8 mouse cellular contexts compared by ENCODE assay signal in the genomic region with DNA sequence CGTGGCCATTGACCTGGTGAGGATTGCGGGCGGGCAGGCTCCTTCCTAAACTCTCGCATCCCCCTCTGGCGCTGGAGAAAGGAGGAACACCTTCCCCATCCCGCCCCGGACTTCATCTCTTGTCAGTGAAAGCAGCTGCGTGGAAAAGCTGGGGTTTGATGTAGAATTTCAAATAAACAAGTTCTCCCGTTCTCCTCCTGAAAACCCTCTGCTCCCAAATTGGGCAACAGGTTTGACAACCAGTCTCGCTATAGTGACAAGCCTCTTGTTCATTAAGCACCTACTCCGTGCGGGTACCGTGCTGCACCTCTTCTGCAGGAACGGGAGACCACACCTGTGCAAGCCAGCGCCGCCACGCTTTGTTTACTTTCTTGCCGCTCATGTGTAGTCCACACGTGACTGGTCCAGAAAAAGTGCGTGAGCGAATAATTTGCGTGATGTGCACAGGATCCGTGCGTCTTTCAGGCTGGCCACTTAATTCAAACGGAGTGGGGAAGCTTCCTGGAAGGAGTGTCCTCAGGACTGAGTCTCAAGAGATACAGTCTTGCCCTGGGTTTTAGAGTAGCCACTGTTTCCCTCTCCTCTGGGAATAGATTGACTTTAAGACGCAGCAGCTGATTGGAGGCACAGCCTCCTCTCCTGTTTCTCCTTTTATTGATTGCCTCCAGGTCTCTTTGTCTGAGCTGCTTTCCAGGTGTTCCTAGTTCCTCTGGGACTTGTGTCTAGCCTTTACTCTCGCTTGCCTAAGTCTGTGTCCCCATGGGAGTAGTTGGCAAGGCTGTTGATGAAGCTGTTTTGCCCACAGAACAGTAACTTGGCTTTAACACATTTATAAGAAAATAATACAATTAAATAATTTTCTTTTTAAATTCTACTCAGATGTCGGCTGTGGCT. TPM values are rescaled to one million over a fixed set of nuclear protein-coding genes. Genes with fewer than 3 reads are reported as not detected.
A peak's percentile ranks its signal among the peaks of the same experiment; 100 is the strongest.
DNase-seq lines count a peak whose midpoint lies in the region; ATAC-seq and TF ChIP-seq lines count a peak whose summit lies in the region.

No protein-coding gene starts in this region.

- peak overlapping the region; percentile 95 for H3K4me2 ChIP-seq in hindbrain, postnatal 0 days (ENCODE audit: low read depth, low read length)
- H3K4me2 ChIP-seq in midbrain, embryonic 14.5 days (ENCODE audit: low read length): peak overlapping the region; percentile 94

- H3K9ac ChIP-seq in hindbrain, postnatal 0 days (replicated peaks; ENCODE audit: low read length): peak overlapping the region; percentile 43
- H3K9ac ChIP-seq in midbrain, embryonic 14.5 days (replicated peaks; ENCODE audit: low read length): peak overlapping the region; percentile 47

- peaks cover 14% of the 10 kb centered on the region for H3K27me3 ChIP-seq in hindbrain, postnatal 0 days (ENCODE audit: insufficient read depth, low read length)
- H3K27me3 ChIP-seq in midbrain, embryonic 14.5 days (ENCODE audit: control insufficient read depth, insufficient read depth, low read length): peaks cover 28% of the 10 kb centered on the region

- no peaks in the 10 kb centered on the region for H3K36me3 ChIP-seq in hindbrain, postnatal 0 days (ENCODE audit: insufficient read depth, low read length)
- H3K36me3 ChIP-seq in midbrain, embryonic 14.5 days (ENCODE audit: control insufficient read depth, insufficient read depth, low read length): no peaks in the 10 kb centered on the region

- H3K9me3 ChIP-seq in hindbrain, postnatal 0 days (ENCODE audit: low read length): no peaks in the 10 kb centered on the region
- H3K9me3 ChIP-seq in midbrain, embryonic 14.5 days (ENCODE audit: control insufficient read depth, low read length): no peaks in the 10 kb centered on the region

- H3K4me3 ChIP-seq in layer of hippocampus, adult 2 months: peak overlapping the region; percentile 61
- peak overlapping the region; percentile 59 for H3K4me3 ChIP-seq in hindbrain, postnatal 0 days (ENCODE audit: low read length)
- H3K4me3 ChIP-seq in midbrain, embryonic 14.5 days (replicated peaks; ENCODE audit: low read depth, low read length): peak overlapping the region; percentile 47

- H3K27ac ChIP-seq in layer of hippocampus, adult 2 months: no peak overlapping the region
- no peak overlapping the region for H3K27ac ChIP-seq in hindbrain, postnatal 0 days
- no peak overlapping the region for H3K27ac ChIP-seq in midbrain, embryonic 14.5 days (replicated peaks; ENCODE audit: low read depth, low read length)

- intact Hi-C loops in left cerebral cortex, postnatal 36 days (cut with DNase I): loop anchor here (5.0 kb wide), 2 partner anchors 45 to 410 kb away; no protein-coding TSS in a partner anchor

- 0 out of 2 replicates have a peak, but pooled peaks have one; percentile 24 for ATAC-seq in hindbrain, postnatal 0 days
- no peak for ATAC-seq in midbrain, embryonic 14.5 days (ENCODE audit: low FRiP score, low TSS enrichment)
- ATAC-seq in activated CD4-positive, CD25-positive, alpha-beta regulatory T cell, adult 4 months: no peak
- ATAC-seq in inflammation-experienced regulatory T-cells, adult 6 months: no peak

- peaks cover 4% of the 10 kb centered on the region; the same call in 1 of the 2 replicates for H3K4me1 ChIP-seq in hindbrain, postnatal 0 days (ENCODE audit: insufficient read depth, low read length)
- H3K4me1 ChIP-seq in midbrain, embryonic 14.5 days (ENCODE audit: control insufficient read depth, insufficient read depth, low read length): peaks cover 14% of the 10 kb centered on the region; the same call in 1 of the 2 replicates

- 5% methylated on average over 28 of the region's 28 CpGs for WGBS in hindbrain, postnatal 0 days
- 4% methylated on average over 28 of the region's 28 CpGs for WGBS in midbrain, embryonic 14.5 days

- no peak for TF ChIP-seq CTCF in layer of hippocampus, adult 2 months (conservative IDR thresholded peaks at IDR 0.05)
- no peak for TF ChIP-seq CTCF in hindbrain, postnatal 0 days (IDR thresholded peaks at IDR 0.05; ENCODE audit: low read depth)

- DNase-seq in layer of hippocampus, adult 2 months (ENCODE audit: low spot score in 2 of 2): no peak
- DNase-seq in layer of hippocampus, postnatal 14 days (ENCODE audit: low spot score in 2 of 2): no peak
- DNase-seq in embryo, embryonic 9.5 days (ENCODE audit: extremely low spot score): peak; percentile 28
- no peak for DNase-seq in hindbrain, postnatal 0 days (ENCODE audit: low spot score)
- DNase-seq in midbrain, embryonic 14.5 days: peak; percentile 59
- DNase-seq in left cerebral cortex, postnatal 36 days (ENCODE audit: low spot score in 2 of 2): no peak

RNA-seq across cellular contexts. Expression of a gene that starts 0.9 kb away (rescaled TPM):
- under 1 TPM in 1 of 2 experiments, not detected in 1; 0.54 TPM for total RNA-seq in layer of hippocampus, adult 2 months (2021)
- total RNA-seq in layer of hippocampus, postnatal 14 days (2021): under 1 TPM in 1 of 2 experiments, not detected in 1; 0.29 TPM
- total RNA-seq in hindbrain, postnatal 0 days (2014; rRNA removed): 0.11 and 0.26 TPM in 2 replicates
- 0.25 and 0.39 TPM in 2 replicates for polyA plus RNA-seq in hindbrain, postnatal 0 days (2015; fragmentation: Nextera tagmentation; extraction: Ambion mirVana)
- polyA plus RNA-seq in midbrain, embryonic 14.5 days (2014; fragmentation: Nextera tagmentation; extraction: Ambion mirVana): 0.20 and 0.22 TPM in 2 replicates
- polyA plus RNA-seq in activated CD4-positive, CD25-positive, alpha-beta regulatory T cell, adult 4 months (2017; shearing (Covaris generic)): under 1 TPM; 0.29 to 0.41 TPM
- total RNA-seq in left cerebral cortex, postnatal 36 days (2021): under 1 TPM; 0.27 to 0.47 TPM
- polyA plus RNA-seq in inflammation-experienced regulatory T-cells, adult 6 months (2017; shearing (Covaris generic)): 1 to 10 TPM in 2 of 3 experiments, not detected in 1; 1.4 TPM

RNA-seq across cellular contexts. Expression of a gene that starts 16.2 kb away (rescaled TPM):
- 10 to 100 TPM; 70.0 to 71.6 TPM for total RNA-seq in layer of hippocampus, adult 2 months (2021)
- 10 to 100 TPM; 65.4 to 68.9 TPM for total RNA-seq in layer of hippocampus, postnatal 14 days (2021)
- total RNA-seq in hindbrain, postnatal 0 days (2014; rRNA removed): 116 and 132 TPM in 2 replicates
- polyA plus RNA-seq in hindbrain, postnatal 0 days (2015; fragmentation: Nextera tagmentation; extraction: Ambion mirVana): 24.0 and 30.2 TPM in 2 replicates
- 24.2 and 35.3 TPM in 2 replicates for polyA plus RNA-seq in midbrain, embryonic 14.5 days (2014; fragmentation: Nextera tagmentation; extraction: Ambion mirVana)
- polyA plus RNA-seq in activated CD4-positive, CD25-positive, alpha-beta regulatory T cell, adult 4 months (2017; shearing (Covaris generic)): 10 to 100 TPM; 14.2 to 17.9 TPM
- total RNA-seq in left cerebral cortex, postnatal 36 days (2021): 10 to 100 TPM; 69.8 to 70.9 TPM
- 10 to 100 TPM; 12.6 to 20.3 (median 19.9) TPM for polyA plus RNA-seq in inflammation-experienced regulatory T-cells, adult 6 months (2017; shearing (Covaris generic))

RNA-seq across cellular contexts. Expression of a gene that starts 55.7 kb away (rescaled TPM):
- total RNA-seq in layer of hippocampus, adult 2 months (2021): 10 to 100 TPM; 49.3 to 55.6 TPM
- total RNA-seq in layer of hippocampus, postnatal 14 days (2021): 10 to 100 TPM; 43.8 to 46.4 TPM
- total RNA-seq in hindbrain, postnatal 0 days (2014; rRNA removed): 8.1 and 16.7 TPM in 2 replicates
- polyA plus RNA-seq in hindbrain, postnatal 0 days (2015; fragmentation: Nextera tagmentation; extraction: Ambion mirVana): 21.7 and 26.0 TPM in 2 replicates
- polyA plus RNA-seq in midbrain, embryonic 14.5 days (2014; fragmentation: Nextera tagmentation; extraction: Ambion mirVana): 27.0 and 36.2 TPM in 2 replicates
- polyA plus RNA-seq in activated CD4-positive, CD25-positive, alpha-beta regulatory T cell, adult 4 months (2017; shearing (Covaris generic)): 10 to 100 TPM; 69.4 to 74.8 TPM
- total RNA-seq in left cerebral cortex, postnatal 36 days (2021): 10 to 100 TPM; 43.9 to 48.7 TPM
- polyA plus RNA-seq in inflammation-experienced regulatory T-cells, adult 6 months (2017; shearing (Covaris generic)): 10 to 100 TPM; 82.8 to 83.5 (median 83.2) TPM

Comparison
In these comparisons a context has a peak if more than half of its experiments do, and no peak if none do; other contexts are left out.
1. DNase-seq: peak in embryo, embryonic 9.5 days (single experiment) and midbrain, embryonic 14.5 days (single experiment); none in layer of hippocampus, adult 2 months (0 of 2), layer of hippocampus, postnatal 14 days (0 of 2), hindbrain, postnatal 0 days (single experiment) and left cerebral cortex, postnatal 36 days (0 of 2).
2. Peak in every context shown above with its lines, with median percentiles within 50 percentile points of each other: H3K4me3 ChIP-seq.